Mouse (Mus musculus): ENCODE data around the gene Phc2. TPM values are rescaled to one million over a fixed set of nuclear protein-coding genes. Genes with fewer than 3 reads are reported as not detected.

The Phc2 gene
- total RNA-seq, 2 experiments from 2014 or later: 39.5 to 45.3 TPM

GRCm38 (mm10) chr4:128743031-128743626 is 88.6 kb downstream of the Phc2 start:
- no peak for DNase-seq

GRCm38 (mm10) chr4:128745160-128745559 is 90.7 kb downstream of the Phc2 start:
- no peak for DNase-seq

GRCm38 (mm10) chr4:128747614-128748270 is 93.2 kb downstream of the Phc2 start:
- DNase-seq: no peak

- no peak for DNase-seq
These were observed 93.8 kb downstream of the Phc2 start for GRCm38 (mm10) chr4:128748309-128748708.

GRCm38 (mm10) chr4:128751006-128751405 is 96.5 kb downstream of the Phc2 start:
- no peak for DNase-seq

- DNase-seq: no peak
These were observed 97.7 kb downstream of the Phc2 start for GRCm38 (mm10) chr4:128752031-128752757.

GRCm38 (mm10) chr4:128753571-128753970 is 99.1 kb downstream of the Phc2 start:
- no peak for DNase-seq

GRCm38 (mm10) chr4:128755064-128755463 is 100.6 kb downstream of the Phc2 start, which contains the start of gene A3galt2:
Gene A3galt2, plus strand, starts transcription at chr4:128755364.
- no peak for DNase-seq

- no peak for DNase-seq
These were observed 101.4 kb downstream of the Phc2 start for GRCm38 (mm10) chr4:128755900-128756299.

GRCm38 (mm10) chr4:128759214-128759613 is 104.7 kb downstream of the Phc2 start:
- DNase-seq: no peak

GRCm38 (mm10) chr4:128760029-128760428 is 105.5 kb downstream of the Phc2 start:
- DNase-seq: no peak

- DNase-seq: no peak
These were observed 112.4 kb downstream of the Phc2 start for GRCm38 (mm10) chr4:128766929-128767328.

- peak; percentile 35 to 48 for DNase-seq
These were observed 113.6 kb downstream of the Phc2 start for GRCm38 (mm10) chr4:128768120-128768519.

- DNase-seq: peak in 1 of 2 experiments; percentile 30
These were observed 115.3 kb downstream of the Phc2 start for GRCm38 (mm10) chr4:128769569-128770355.

- no peak for DNase-seq
These were observed 116.2 kb downstream of the Phc2 start for GRCm38 (mm10) chr4:128770698-128771097.

GRCm38 (mm10) chr4:128773820-128774219 is 119.3 kb downstream of the Phc2 start:
- no peak for DNase-seq

- DNase-seq: peak; percentile 36 to 70
These were observed 120.0 kb downstream of the Phc2 start for GRCm38 (mm10) chr4:128774467-128774866.

- DNase-seq: peak; percentile 63 to 91
These were observed 122.2 kb downstream of the Phc2 start for GRCm38 (mm10) chr4:128776568-128777289.

GRCm38 (mm10) chr4:128777593-128777992 is 123.1 kb downstream of the Phc2 start:
- no peak for DNase-seq

- no peak for DNase-seq
These were observed 127.5 kb downstream of the Phc2 start for GRCm38 (mm10) chr4:128782037-128782436.

GRCm38 (mm10) chr4:128782645-128783044 is 128.1 kb downstream of the Phc2 start:
- no peak for DNase-seq

Measured in heart, adult 18-20 months (tissue).